Mouse (Mus musculus): ENCODE measurements at regions not wholly inside any gene's neighbourhood (a gene's known extent, or its start where the extent isn't known, plus 50 kb on each side); places are given as distances from the start of the nearest gene placed in this dataset.

DNA sequence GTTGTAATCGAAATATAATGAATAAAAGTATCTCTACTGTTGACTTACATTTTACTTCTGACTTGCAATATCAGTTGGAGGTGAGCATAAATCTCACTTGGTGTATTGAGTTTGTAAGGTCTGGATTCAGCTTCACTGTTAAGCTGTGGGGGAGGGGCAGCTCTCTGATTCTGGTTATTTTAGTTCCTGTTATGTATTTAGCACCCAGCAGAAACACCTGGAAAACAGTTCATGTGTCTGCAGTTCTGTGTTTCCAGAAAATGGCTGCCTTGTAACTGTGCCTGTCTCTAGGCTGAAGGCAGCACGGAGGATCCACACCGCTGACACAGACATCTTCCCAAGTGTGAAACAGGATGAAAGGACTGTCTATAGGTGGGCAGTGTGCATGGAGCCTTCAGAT, 62.3 kb upstream of the Sgk1 start:
- intact Hi-C loops (cut with DNase I): no loop called here
- DNase-seq (ENCODE audit: low spot score in 2 of 2): no peak

DNA sequence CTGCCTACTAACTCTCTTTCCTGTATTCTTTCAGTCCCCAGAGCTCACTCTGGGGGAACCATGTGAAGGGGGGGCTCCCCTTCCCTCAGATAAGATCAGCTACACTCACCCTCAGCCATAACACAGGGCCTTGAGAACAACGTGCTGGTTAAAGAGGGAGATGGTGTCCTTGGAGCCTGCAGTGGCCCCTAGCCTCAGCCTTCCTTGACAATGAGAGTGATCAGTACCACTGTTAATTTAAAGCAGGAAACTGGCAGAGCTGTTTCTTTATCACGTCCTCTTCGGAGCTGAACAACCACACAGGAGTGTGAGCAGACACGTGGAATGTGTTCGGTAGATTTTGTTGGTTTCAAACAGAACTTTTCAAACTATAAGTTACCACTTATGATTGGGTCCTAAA, 60.6 kb upstream of the Sgk1 start:
- DNase-seq (ENCODE audit: low spot score in 2 of 2): no peak
- intact Hi-C loops (cut with DNase I): no loop called here

DNA sequence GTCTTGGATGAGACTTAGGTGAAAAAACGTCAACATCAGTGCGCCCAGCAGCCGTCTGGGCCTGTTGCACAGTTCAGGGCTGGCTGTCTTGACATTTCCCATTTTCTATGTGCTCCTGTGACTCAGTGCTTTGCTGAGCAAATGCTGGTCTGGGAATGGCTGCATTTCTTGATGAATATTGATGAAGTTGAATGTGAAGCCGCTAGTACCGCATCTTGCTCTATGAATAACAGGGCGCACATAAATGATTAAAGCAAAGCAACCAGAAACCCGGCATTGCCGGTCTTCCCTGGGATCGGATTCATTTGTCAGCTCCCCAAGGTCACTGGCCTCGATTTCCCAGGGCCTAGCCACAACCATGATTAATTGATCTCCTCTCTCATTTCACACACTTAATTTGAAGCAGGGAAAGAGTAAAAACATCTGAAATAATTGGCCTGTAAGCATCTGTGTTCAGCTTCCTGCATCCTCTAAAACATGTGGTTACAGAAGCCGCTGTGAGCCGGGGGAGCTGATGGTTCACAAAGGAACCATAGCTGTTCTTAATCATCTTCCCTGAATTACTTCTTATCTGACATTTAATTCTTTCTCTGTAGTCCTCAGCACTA, 57.5 kb upstream of the Sgk1 start:
- DNase-seq (ENCODE audit: low spot score in 2 of 2): no peak
- intact Hi-C loops (cut with DNase I): no loop called here

DNA sequence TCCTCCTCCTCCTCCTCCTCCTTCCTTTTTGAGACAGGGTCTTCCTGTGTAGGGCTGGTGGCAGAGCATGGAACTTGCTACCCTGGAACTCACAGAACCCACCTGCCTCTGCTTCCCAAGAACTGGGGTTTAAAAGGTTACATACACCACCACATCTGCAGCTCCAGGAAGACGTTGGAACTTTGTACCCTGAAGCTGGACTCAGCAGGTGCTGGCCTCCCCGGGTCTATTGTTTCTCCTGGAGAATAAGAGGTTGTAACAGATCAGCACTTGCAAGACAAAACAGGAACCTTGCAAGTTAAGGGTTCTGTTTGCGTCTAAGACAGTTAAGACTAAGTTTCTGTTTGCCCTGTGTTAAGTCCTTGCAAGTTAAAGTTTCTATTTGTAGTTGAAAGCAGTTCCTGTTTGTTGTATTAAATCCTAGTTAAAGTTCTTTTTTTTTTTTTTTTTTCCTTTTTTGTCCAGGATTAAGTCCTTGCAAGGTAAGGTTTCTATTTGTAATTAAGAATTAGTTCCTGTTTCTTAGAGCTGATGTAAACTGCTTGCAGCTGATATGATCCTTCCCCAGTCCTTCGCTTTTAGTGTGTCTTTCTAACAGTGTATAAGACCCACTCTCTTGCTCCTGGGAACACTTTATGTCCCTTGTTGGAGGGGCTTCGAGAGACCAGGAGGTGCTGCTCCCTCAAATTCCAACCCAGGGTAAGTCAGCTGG, 55.0 kb upstream of the Sgk1 start:
- intact Hi-C loops (cut with DNase I): no loop called here
- DNase-seq (ENCODE audit: low spot score in 2 of 2): no peak

DNA sequence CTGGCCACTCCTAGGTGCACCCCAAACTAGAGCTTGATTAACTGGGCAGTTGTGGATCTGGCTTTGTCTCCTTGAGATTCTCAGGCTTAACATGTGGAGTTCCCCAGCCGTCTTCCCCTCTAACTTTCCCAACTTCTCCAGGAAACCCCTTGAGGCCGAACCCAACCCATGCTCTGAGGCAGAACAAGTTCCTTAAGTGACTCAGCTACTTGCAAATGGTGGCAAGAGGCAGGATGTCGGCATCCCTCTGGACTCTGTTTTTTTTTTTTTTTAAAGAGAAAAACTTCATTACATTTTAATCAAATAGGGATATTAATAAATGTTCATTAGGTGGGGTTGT, 54.5 kb upstream of the Sgk1 start:
- intact Hi-C loops (cut with DNase I): no loop called here

DNA sequence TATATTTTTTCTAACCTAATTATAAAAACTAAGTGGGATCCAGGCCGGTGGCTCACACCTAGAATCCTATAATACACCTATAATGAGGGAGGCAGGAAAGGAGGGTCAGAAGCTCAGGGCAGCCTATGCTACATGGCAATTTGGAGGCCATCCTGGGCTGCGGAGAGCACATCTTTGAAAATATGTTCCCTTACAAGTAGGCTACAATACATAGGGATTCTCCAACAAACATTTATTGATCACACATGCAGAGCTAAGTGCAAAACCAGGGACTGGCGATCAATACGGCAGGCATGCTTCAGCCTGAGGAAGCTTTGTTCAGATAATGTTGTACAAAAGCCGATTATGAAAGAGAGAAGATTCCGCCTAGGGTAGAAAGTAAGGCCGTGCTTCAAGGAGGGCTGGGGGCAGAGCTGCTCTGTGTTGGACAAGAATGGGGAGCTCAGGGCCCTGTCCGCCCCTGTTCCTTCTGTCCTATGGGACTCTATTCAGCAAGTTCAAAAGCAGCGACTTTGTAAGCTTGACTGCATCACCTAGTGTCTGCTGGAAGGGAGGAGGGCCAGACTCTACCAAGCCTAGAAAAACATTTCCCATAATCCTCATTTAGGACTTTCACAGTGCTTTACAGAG, 53.4 kb upstream of the Sgk1 start:
- no peak for DNase-seq (ENCODE audit: low spot score in 2 of 2)
- intact Hi-C loops (cut with DNase I): no loop called here

More for the DNA sequence above, 54.5 kb upstream of the Sgk1 start:
- DNase-seq (ENCODE audit: low spot score in 2 of 2): no peak

DNA sequence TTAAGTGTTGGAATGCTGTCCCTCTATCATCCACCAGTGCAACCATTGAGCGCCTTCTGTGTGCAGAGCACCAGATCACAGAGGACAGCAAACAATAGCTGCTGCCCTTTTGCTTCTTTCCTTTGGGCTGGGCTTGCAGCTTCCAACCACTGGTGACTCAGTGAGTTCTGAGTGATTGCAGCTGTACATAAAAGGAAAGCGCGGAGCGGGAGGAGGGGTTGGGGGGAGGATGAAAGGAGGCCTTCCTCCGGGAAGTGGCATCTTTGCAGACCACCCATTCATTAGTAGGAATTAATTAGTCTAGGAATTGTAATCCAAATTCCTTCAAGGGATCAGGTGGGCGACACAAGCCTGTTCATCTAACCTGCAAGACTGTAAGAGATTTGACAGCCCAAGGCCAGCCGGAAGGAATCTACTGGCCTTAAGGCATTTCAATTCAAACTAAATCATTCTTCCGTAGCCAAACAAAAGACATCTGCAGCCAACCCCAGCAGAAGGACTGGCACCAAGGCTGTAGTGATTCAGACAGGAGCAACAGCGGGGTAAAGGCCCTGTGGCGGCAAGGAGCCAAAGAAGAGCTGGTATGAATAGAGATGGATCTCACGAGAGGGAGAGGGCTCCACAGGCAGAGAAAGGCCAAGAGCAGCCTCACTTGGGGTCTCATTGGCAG, 52.8 kb upstream of the Sgk1 start:
- intact Hi-C loops (cut with DNase I): no loop called here
- DNase-seq (ENCODE audit: low spot score in 2 of 2): no peak

DNA sequence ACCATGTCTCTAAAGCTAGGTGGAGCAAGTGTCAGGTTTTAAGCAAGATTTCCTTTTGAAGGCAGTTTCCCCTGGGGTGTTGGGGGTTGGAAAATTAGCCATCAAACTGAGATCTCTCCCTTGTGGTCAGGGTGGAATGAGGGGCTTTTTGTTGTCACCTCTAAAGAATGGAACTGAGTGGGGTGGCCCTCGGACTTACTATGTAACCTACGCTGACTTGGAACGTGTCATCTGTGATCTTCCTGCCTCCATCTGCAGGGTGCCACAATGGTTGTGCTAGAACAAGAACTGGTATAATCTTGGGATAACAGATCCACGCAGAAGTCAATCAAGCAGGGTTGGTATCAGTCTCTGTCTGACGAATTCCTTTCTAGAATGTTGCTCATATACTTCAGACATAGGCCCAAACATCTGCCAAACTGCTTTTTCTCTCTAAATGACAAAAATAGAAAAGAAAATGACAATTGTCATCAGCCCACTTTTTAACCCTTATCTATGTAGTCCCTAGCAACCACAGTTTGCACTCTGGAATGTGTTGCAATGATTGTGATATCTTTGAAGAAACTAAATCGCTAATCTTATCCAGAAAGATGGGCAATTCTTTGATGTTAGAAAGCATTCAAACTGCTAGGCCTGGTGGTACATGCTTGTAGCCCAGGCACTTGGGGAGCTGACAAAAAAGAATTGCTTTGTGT, 50.8 kb upstream of the Sgk1 start:
- intact Hi-C loops (cut with DNase I): no loop called here
- no peak for DNase-seq (ENCODE audit: low spot score in 2 of 2)

Measured in left cerebral cortex, postnatal 25 days (tissue).